Mouse (Mus musculus) CH12.LX (cell line): ENCODE results near the gene 1700056E22Rik. TPM values are rescaled to one million over a fixed set of nuclear protein-coding genes. Genes with fewer than 3 reads are reported as not detected.

Experiments
- DNase-seq: peaks from one replicate; pipeline ENCODE4 v3.0.0-alpha.2; 2013; ENCODE audit errors: extremely low read depth
- H3K27ac ChIP-seq: 2 replicates; pipeline ENCODE4 v1.5.1; 2012; ENCODE audit warnings: low read depth, mild to moderate bottlenecking, control low read depth, moderate library complexity; ENCODE audit not compliant: insufficient read depth
- H3K27me3 ChIP-seq: replicated peaks from 2 replicates; pipeline ENCODE3; 2012; ENCODE audit warnings: inconsistent platforms
- H3K36me3 ChIP-seq, 2 experiments: replicated peaks in 1 of 2; 2 replicates each; pipeline versions ENCODE3 to v1.6.1; 2012; ENCODE audit warnings: inconsistent platforms in 1 of 2, low read length in 1 of 2, mild to moderate bottlenecking in 1 of 2, mixed read lengths in 1 of 2, moderate library complexity in 1 of 2; ENCODE audit not compliant: control insufficient read depth in 1 of 2, insufficient read depth in 1 of 2
- H3K4me1 ChIP-seq, 2 experiments: 2 replicates each; pipeline ENCODE4 v1.6.1; 2012; ENCODE audit warnings: inconsistent platforms in 1 of 2, moderate library complexity in 1 of 2; ENCODE audit not compliant: insufficient read depth in 2 of 2, control insufficient read depth in 1 of 2
- H3K4me2 ChIP-seq: 2 replicates; pipeline ENCODE4 v1.6.1; 2012; ENCODE audit warnings: low read depth, mild to moderate bottlenecking, control low read depth; ENCODE audit not compliant: poor library complexity, insufficient read depth, severe bottlenecking
- H3K4me3 ChIP-seq, 3 experiments: fragments of 150-350 bp in 1 of 3; sonication (generic) in 1 of 3; replicated peaks in 1 of 3; 2 replicates each; pipeline versions ENCODE3 to v1.5.1; 2011 to 2012; ENCODE audit warnings: low read depth in 2 of 3, low read length in 2 of 3, mild to moderate bottlenecking in 2 of 3, moderate library complexity in 2 of 3, control low read depth in 1 of 3, improper control_type of control experiment in 1 of 3, inconsistent platforms in 1 of 3, mixed read lengths in 1 of 3; ENCODE audit not compliant: poor library complexity in 1 of 3
- H3K79me2 ChIP-seq: replicated peaks from 2 replicates; pipeline ENCODE4 v1.6.1; 2012; ENCODE audit warnings: mild to moderate bottlenecking, moderate library complexity; ENCODE audit not compliant: control insufficient read depth, poor library complexity, insufficient read depth, severe bottlenecking; ENCODE audit errors: extremely low read depth
- H3K9ac ChIP-seq: 2 replicates; pipeline ENCODE4 v1.6.1; 2012; ENCODE audit warnings: low read depth, mild to moderate bottlenecking, control low read depth, moderate library complexity; ENCODE audit not compliant: insufficient read depth
- H3K9me3 ChIP-seq: replicated peaks from 2 replicates; pipeline ENCODE3; 2012; ENCODE audit warnings: low read length, inconsistent platforms, mixed read lengths
- ETS1 ChIP-seq: conservative IDR thresholded peaks from 2 replicates; pipeline ENCODE4 v1.6.1; 2012; ENCODE audit warnings: low read depth, mild to moderate bottlenecking, inconsistent platforms, low read length, improper control_type of control experiment, moderate library complexity
- GABPA ChIP-seq: IDR thresholded peaks from 2 replicates; pipeline ENCODE4 v1.6.1; 2012; ENCODE audit warnings: low read depth, low read length, improper control_type of control experiment, inconsistent platforms; ENCODE audit not compliant: insufficient replicate concordance
- HCFC1 ChIP-seq: IDR thresholded peaks from 2 replicates; pipeline ENCODE4 v1.6.1; 2012; ENCODE audit warnings: low read depth, mild to moderate bottlenecking, inconsistent platforms, low read length, improper control_type of control experiment
- MAX ChIP-seq: IDR thresholded peaks from 2 replicates; pipeline ENCODE4 v1.6.1; 2011; ENCODE audit warnings: low read length, improper control_type of control experiment
- MAZ ChIP-seq: IDR thresholded peaks from 2 replicates; pipeline ENCODE4 v1.6.1; 2012; ENCODE audit warnings: low read depth, mild to moderate bottlenecking, inconsistent platforms, low read length, improper control_type of control experiment, moderate library complexity
- MYC ChIP-seq: IDR thresholded peaks from 2 replicates; pipeline ENCODE4 v1.6.1; 2011; ENCODE audit warnings: low read depth, mild to moderate bottlenecking, improper control_type of control experiment, low read length
- POLR2AphosphoS2 ChIP-seq: IDR thresholded peaks from 2 replicates; pipeline ENCODE4 v1.6.1; 2011; ENCODE audit warnings: low read depth, low read length, improper control_type of control experiment
- SIN3A ChIP-seq: IDR thresholded peaks from 2 replicates; pipeline ENCODE4 v1.6.1; 2012; ENCODE audit warnings: low read length, improper control_type of control experiment, inconsistent platforms
- SMC3 ChIP-seq: IDR thresholded peaks from 2 replicates; pipeline ENCODE4 v1.6.1; 2011; ENCODE audit warnings: low read depth, low read length, improper control_type of control experiment
- TCF12 ChIP-seq: IDR thresholded peaks from 2 replicates; pipeline ENCODE4 v1.6.1; 2014; ENCODE audit warnings: low read depth, mild to moderate bottlenecking, inconsistent platforms, low read length, improper control_type of control experiment
- ZMIZ1 ChIP-seq: IDR thresholded peaks from 2 replicates; pipeline ENCODE4 v1.6.1; 2012; ENCODE audit warnings: low read depth, mild to moderate bottlenecking, inconsistent platforms, low read length, improper control_type of control experiment
- dilution Hi-C: fragments of 300-500 bp; cut with MboI; formaldehyde crosslinking; loops from 2 replicates; pipeline ENCODE4 v1.14.3; 2020; ENCODE audit warnings: low sequenced_read_pairs; ENCODE audit not compliant: extremely low pct_unique_long_range_greater_than_20kb, extremely low pct_ligation_motif_present
- in situ Hi-C: fragments of 300-500 bp; cut with MboI; formaldehyde crosslinking; loops from 3 replicates; pipeline ENCODE4 v1.14.3; 2019; ENCODE audit warnings: low sequenced_read_pairs, low pct_ligation_motif_present, low pct_unique_long_range_greater_than_20kb, mixed read lengths
- polyA plus RNA-seq: library from polyadenylated mRNA; unstranded; fragments of >175 nt; gene quantifications from 2 replicates; pipeline ENCODE4 v1.2.1, GENCODE M21; 2012; ENCODE audit warnings: low read depth; ENCODE audit not compliant: insufficient read length
- total RNA-seq, 2 experiments: library from RNA; depleted of rRNA; stranded (reverse); fragments of 300-350 nt in 1 of 2; fragments of >200 nt in 1 of 2; gene quantifications; 2 replicates each; pipeline ENCODE4 v1.2.3; 2012 to 2014

The 1700056E22Rik gene
- total and polyA plus RNA-seq, 3 experiments: 0.25 to 1.0 (median 0.26) TPM

GRCm38 (mm10) chr1:183991921-183992320 lies 42.2 kb downstream of the 1700056E22Rik start:
- no peaks in the 10 kb centered on the region for H3K36me3 ChIP-seq
- no peaks in the 10 kb centered on the region for H3K27me3 ChIP-seq
- no peak overlapping the region for H3K4me3 ChIP-seq
- no peak overlapping the region for H3K9ac ChIP-seq
- in situ Hi-C loops: no loop called here
- DNase-seq: no peak
- H3K79me2 ChIP-seq: no peaks in the 10 kb centered on the region
- no peaks in the 10 kb centered on the region for H3K9me3 ChIP-seq
- no peak overlapping the region for H3K27ac ChIP-seq
- TF ChIP-seq SIN3A (no peak), ETS1 (no peak), MAX (no peak), MAZ (no peak), POLR2AphosphoS2 (no peak), SMC3 (no peak)
- TF ChIP-seq, all 38 proteins: peak for 0
- Histone ChIP-seq H3K4me1 (0 out of 4 replicates have a peak, but pooled peaks cover 0 to 9% of the 10 kb centered on the region in 2 experiments), H3K4me2 (no peak overlapping the region)
- dilution Hi-C loops: no loop called here

GRCm38 (mm10) chr1:183987711-183988245 lies 46.3 kb downstream of the 1700056E22Rik start:
- Histone ChIP-seq H3K4me1 (0 out of 4 replicates have a peak, but pooled peaks cover 0 to 1% of the 10 kb centered on the region in 2 experiments), H3K27me3 (no peaks in the 10 kb centered on the region), H3K79me2 (no peaks in the 10 kb centered on the region)
- TF ChIP-seq ZMIZ1: no peak
- TF ChIP-seq SIN3A: no peak
- TF ChIP-seq TCF12: no peak
- no peak for TF ChIP-seq MYC
- TF ChIP-seq GABPA: no peak
- no peak for TF ChIP-seq HCFC1
- TF ChIP-seq, all 38 proteins: peak for 0
- in situ Hi-C loops (no loop called here), dilution Hi-C loops (no loop called here)
- Histone ChIP-seq H3K9me3 (peaks cover 6% of the 10 kb centered on the region), H3K4me2 (no peak overlapping the region), H3K9ac (no peak overlapping the region), H3K27ac (no peak overlapping the region), H3K4me3 (no peak overlapping the region), H3K36me3 (no peaks in the 10 kb centered on the region)
- DNase-seq: no peak

Other genes with a start within 250 kb of the 1700056E22Rik start
- 2.4 and 2.8 TPM in 2 replicates for gene Dusp10, start 21.0 kb downstream of the 1700056E22Rik start, total RNA-seq (2012; rRNA removed)
- 11.2 and 14.2 TPM in 2 replicates for gene Dusp10, start 21.0 kb downstream of the 1700056E22Rik start, total RNA-seq (2014; rRNA removed)
- gene Dusp10, start 21.0 kb downstream of the 1700056E22Rik start, polyA plus RNA-seq: 13.9 and 16.1 TPM in 2 replicates